Mouse (Mus musculus): ENCODE results near the gene Gm5426. TPM values are rescaled to one million over a fixed set of nuclear protein-coding genes. Genes with fewer than 3 reads are reported as not detected.
"Not testable (repeated sequence)": the region's sequence is repeated elsewhere in the genome, so short reads cannot be mapped to it uniquely, and the experiment has no call there.

Gm5426 gene
- polyA plus RNA-seq (2012; rRNA removed) (not detected in 2 replicates), polyA plus RNA-seq (2014; fragmentation: Nextera tagmentation; extraction: Ambion mirVana) (not detected in 2 replicates)

DNA sequence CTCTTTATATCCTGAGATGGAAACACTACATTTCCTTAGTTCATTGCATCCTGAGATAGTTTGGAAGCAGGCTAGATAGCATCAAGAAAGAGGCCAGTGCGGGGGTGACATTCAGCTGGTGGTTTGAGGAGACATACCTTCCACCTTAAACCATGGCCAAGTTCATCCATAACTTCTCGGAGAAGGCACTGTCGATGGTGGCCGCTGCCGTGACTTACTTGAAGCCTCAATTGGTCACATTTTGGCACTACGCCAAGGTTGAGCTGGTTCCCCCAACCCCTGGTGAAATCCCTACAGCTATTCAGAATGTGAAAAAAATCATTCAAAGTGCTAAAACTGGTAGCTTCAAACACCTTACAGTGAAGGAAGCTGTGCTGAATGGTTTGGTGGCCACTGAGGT is at the start of gene Gm5426:
Gene Gm5426, plus strand, starts transcription at position 153 of the 400 bp plus-strand sequence.
- not testable (repeated sequence) for H3K4me2 ChIP-seq (replicated peaks; ENCODE audit: low read depth, low read length, severe bottlenecking); H3K9ac ChIP-seq (ENCODE audit: low read depth, low read length, severe bottlenecking); H3K4me3 ChIP-seq (replicated peaks; ENCODE audit: low read length); H3K27ac ChIP-seq (replicated peaks; ENCODE audit: low read depth, low read length); H3K4me1 ChIP-seq (ENCODE audit: control insufficient read depth, insufficient read depth, low read length); H3K36me3 ChIP-seq (ENCODE audit: control insufficient read depth, insufficient read depth, low read length); H3K9me3 ChIP-seq (ENCODE audit: control insufficient read depth, low read length); DNase-seq (ENCODE audit: low spot score); ATAC-seq (ENCODE audit: low FRiP score, low read depth); H3K27me3 ChIP-seq (ENCODE audit: control insufficient read depth, insufficient read depth, low read length)
- WGBS, result 90% methylated on average over 6 of the region's 6 CpGs

DNA sequence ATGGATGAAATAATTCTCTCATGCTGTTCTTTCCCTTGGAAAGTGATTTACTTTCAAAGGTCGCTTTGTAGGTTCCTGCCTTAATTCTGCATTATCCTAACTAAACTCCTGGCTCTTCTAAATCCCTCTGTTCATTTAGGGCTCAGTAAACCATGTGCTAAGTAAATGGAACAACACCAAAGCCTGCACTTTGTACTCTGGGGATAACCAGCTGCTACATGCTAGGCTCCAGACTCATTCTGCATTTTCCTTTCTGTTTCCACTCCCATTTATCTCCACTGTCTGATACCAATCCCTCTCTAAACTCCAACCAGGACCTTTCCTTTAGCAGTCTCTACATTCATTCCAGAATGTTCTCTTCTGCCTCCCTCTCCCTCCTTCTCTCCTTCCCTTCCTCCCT is 46.7 kb upstream of the Gm5426 start:
- Histone ChIP-seq H3K4me1 (ENCODE audit: control insufficient read depth, insufficient read depth, low read length) (no peaks in the 10 kb centered on the region), H3K4me3 (replicated peaks; ENCODE audit: low read length) (no peak overlapping the region), H3K36me3 (ENCODE audit: control insufficient read depth, insufficient read depth, low read length) (no peaks in the 10 kb centered on the region), H3K27me3 (ENCODE audit: control insufficient read depth, insufficient read depth, low read length) (no peaks in the 10 kb centered on the region), H3K9ac (ENCODE audit: low read depth, low read length, severe bottlenecking) (no peak overlapping the region), H3K4me2 (replicated peaks; ENCODE audit: low read depth, low read length, severe bottlenecking) (no peak overlapping the region), H3K27ac (replicated peaks; ENCODE audit: low read depth, low read length) (no peak overlapping the region), H3K9me3 (ENCODE audit: control insufficient read depth, low read length) (no peaks in the 10 kb centered on the region)
- 68% methylated on average over 1 of the region's 1 CpGs for WGBS
- no peak for TF ChIP-seq POLR2A (IDR thresholded peaks at IDR 0.05; ENCODE audit: borderline replicate concordance, extremely low read depth, insufficient read depth, insufficient read length)
- ATAC-seq (ENCODE audit: low FRiP score, low read depth), result no peak
- DNase-seq (ENCODE audit: low spot score), result no peak

DNA sequence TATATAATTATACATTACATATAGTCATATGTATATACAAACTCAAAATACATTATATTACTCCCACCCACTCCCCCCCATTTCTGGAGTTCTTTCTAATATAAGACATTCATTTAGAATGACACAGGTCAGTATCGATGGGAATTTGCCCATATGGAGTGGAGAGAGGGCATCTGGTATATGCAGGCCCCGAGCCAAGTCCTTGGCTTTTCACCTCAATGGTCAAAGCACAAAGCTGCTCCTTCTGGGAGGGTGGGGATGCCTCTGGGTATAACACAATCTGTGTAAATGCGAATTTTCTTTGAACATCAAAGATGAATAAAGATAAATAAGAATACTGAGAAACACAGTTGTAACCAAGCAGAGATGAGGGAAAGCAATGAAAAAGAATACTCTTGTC is 46.0 kb upstream of the Gm5426 start:
- Histone ChIP-seq H3K9me3 (ENCODE audit: control insufficient read depth, low read length) (no peaks in the 10 kb centered on the region), H3K27me3 (ENCODE audit: control insufficient read depth, insufficient read depth, low read length) (no peaks in the 10 kb centered on the region), H3K27ac (replicated peaks; ENCODE audit: low read depth, low read length) (no peak overlapping the region), H3K4me1 (ENCODE audit: control insufficient read depth, insufficient read depth, low read length) (no peaks in the 10 kb centered on the region), H3K9ac (ENCODE audit: low read depth, low read length, severe bottlenecking) (no peak overlapping the region), H3K4me2 (replicated peaks; ENCODE audit: low read depth, low read length, severe bottlenecking) (no peak overlapping the region), H3K4me3 (replicated peaks; ENCODE audit: low read length) (no peak overlapping the region), H3K36me3 (ENCODE audit: control insufficient read depth, insufficient read depth, low read length) (no peaks in the 10 kb centered on the region)
- ATAC-seq (ENCODE audit: low FRiP score, low read depth) (no peak), DNase-seq (ENCODE audit: low spot score) (no peak)
- TF ChIP-seq POLR2A (IDR thresholded peaks at IDR 0.05; ENCODE audit: borderline replicate concordance, extremely low read depth, insufficient read depth, insufficient read length), result no peak
- WGBS, result 91% methylated on average over 3 of the region's 3 CpGs

DNA sequence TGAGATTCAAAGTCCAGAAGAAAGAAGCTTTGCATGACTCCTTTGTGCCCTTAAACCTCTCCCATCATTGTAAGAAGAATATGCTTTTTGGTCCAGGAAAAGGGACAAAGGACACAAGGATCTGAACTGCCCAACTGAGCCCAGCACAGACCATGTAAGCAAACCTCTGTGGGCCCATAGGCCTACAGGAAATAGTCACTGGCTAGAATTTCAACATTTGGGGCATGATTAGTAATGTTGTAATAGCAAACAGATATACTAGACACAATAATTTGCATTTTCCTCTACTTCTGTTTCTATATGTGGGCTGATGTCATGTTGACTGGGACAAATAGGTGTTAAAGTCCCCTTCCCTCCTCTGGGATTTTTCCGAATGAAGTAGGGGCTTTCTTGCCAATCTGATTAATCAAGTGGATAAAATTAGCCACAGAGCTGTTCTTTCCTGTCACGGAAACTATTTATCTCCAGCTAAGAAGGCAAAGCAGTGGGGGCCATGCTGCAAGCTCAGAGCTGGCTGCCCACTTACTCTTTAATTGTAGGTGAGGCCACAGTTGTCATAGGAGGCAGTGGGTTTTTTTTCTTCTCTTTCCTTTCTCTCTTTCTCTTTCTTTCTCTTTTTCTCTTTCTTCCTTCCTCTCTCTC is 42.4 kb upstream of the Gm5426 start:
- no peak overlapping the region for H3K4me2 ChIP-seq (replicated peaks; ENCODE audit: low read depth, low read length, severe bottlenecking)
- no peaks in the 10 kb centered on the region for H3K4me1 ChIP-seq (ENCODE audit: control insufficient read depth, insufficient read depth, low read length)
- TF ChIP-seq POLR2A (IDR thresholded peaks at IDR 0.05; ENCODE audit: borderline replicate concordance, extremely low read depth, insufficient read depth, insufficient read length), result no peak
- H3K9me3 ChIP-seq (ENCODE audit: control insufficient read depth, low read length), result no peaks in the 10 kb centered on the region
- no peak overlapping the region for H3K4me3 ChIP-seq (replicated peaks; ENCODE audit: low read length)
- no peak for ATAC-seq (ENCODE audit: low FRiP score, low read depth)
- H3K27ac ChIP-seq (replicated peaks; ENCODE audit: low read depth, low read length), result no peak overlapping the region
- H3K36me3 ChIP-seq (ENCODE audit: control insufficient read depth, insufficient read depth, low read length), result no peaks in the 10 kb centered on the region
- no peak overlapping the region for H3K9ac ChIP-seq (ENCODE audit: low read depth, low read length, severe bottlenecking)
- H3K27me3 ChIP-seq (ENCODE audit: control insufficient read depth, insufficient read depth, low read length), result no peaks in the 10 kb centered on the region
- WGBS, result 49% methylated on average over 2 of the region's 2 CpGs
- DNase-seq (ENCODE audit: low spot score), result no peak

DNA sequence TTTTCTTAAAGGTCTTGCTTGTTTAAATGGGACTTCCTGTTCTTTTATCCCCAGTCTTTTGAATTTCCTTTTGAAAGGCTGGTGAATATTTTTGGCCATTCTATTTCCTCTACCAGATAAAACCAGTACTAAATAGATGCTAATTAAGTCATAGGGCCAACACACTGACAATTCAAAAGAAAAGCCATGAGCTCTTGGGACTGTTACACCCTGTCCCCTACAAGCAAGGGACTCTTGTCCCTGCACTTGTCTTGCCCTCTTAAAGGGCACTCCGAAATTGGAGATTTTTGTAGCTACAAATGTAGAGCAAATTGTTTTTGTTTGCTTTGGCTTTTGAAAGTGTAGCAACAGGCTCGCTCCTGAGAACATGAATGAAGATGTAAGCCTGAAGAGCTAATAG is 41.8 kb upstream of the Gm5426 start:
- Histone ChIP-seq H3K4me3 (replicated peaks; ENCODE audit: low read length) (no peak overlapping the region), H3K9me3 (ENCODE audit: control insufficient read depth, low read length) (no peaks in the 10 kb centered on the region), H3K9ac (ENCODE audit: low read depth, low read length, severe bottlenecking) (no peak overlapping the region), H3K27ac (replicated peaks; ENCODE audit: low read depth, low read length) (no peak overlapping the region), H3K27me3 (ENCODE audit: control insufficient read depth, insufficient read depth, low read length) (no peaks in the 10 kb centered on the region), H3K36me3 (ENCODE audit: control insufficient read depth, insufficient read depth, low read length) (no peaks in the 10 kb centered on the region), H3K4me1 (ENCODE audit: control insufficient read depth, insufficient read depth, low read length) (no peaks in the 10 kb centered on the region), H3K4me2 (replicated peaks; ENCODE audit: low read depth, low read length, severe bottlenecking) (no peak overlapping the region)
- no peak for TF ChIP-seq POLR2A (IDR thresholded peaks at IDR 0.05; ENCODE audit: borderline replicate concordance, extremely low read depth, insufficient read depth, insufficient read length)
- ATAC-seq (ENCODE audit: low FRiP score, low read depth), result no peak
- WGBS, result 83% methylated on average over 2 of the region's 2 CpGs
- DNase-seq (ENCODE audit: low spot score), result no peak

DNA sequence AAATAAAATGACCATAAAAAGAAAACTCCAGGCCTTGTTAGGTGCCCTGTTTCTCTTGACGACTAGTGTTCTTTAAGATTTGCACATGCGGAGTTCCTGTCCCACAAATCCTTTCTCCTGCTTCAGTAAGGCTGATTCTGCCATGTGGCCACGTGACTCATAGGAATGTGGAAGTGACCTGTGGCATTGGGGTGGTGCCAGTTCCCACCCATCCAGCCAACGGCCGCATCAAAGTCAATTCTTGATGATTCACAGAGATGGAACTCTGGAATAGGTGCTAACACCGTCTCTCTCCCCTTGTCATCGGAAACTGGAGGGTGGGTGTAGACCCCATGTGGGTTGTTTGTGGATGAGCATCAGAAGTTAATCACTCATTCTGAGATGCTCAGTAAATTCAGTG is 39.7 kb upstream of the Gm5426 start:
- Histone ChIP-seq H3K27ac (replicated peaks; ENCODE audit: low read depth, low read length) (no peak overlapping the region), H3K4me1 (ENCODE audit: control insufficient read depth, insufficient read depth, low read length) (no peaks in the 10 kb centered on the region), H3K9me3 (ENCODE audit: control insufficient read depth, low read length) (no peaks in the 10 kb centered on the region), H3K4me2 (replicated peaks; ENCODE audit: low read depth, low read length, severe bottlenecking) (no peak overlapping the region), H3K9ac (ENCODE audit: low read depth, low read length, severe bottlenecking) (no peak overlapping the region), H3K27me3 (ENCODE audit: control insufficient read depth, insufficient read depth, low read length) (no peaks in the 10 kb centered on the region), H3K36me3 (ENCODE audit: control insufficient read depth, insufficient read depth, low read length) (no peaks in the 10 kb centered on the region), H3K4me3 (replicated peaks; ENCODE audit: low read length) (no peak overlapping the region)
- DNase-seq (ENCODE audit: low spot score), result no peak
- no peak for TF ChIP-seq POLR2A (IDR thresholded peaks at IDR 0.05; ENCODE audit: borderline replicate concordance, extremely low read depth, insufficient read depth, insufficient read length)
- ATAC-seq (ENCODE audit: low FRiP score, low read depth), result no peak
- WGBS, result 82% methylated on average over 7 of the region's 7 CpGs
